Mouse (Mus musculus) liver, embryonic 11.5 days (tissue): ENCODE results near the gene S100pbp. TPM values are rescaled to one million over a fixed set of nuclear protein-coding genes. Genes with fewer than 3 reads are reported as not detected.

Experiments used
- ATAC-seq: fragments of 200-750 bp; cut with Nextera tagmentation; replicated peaks from 2 replicates; pipeline ENCODE4 v1.8.0; 2017; ENCODE audit warnings: moderate number of reproducible peaks, mild to moderate bottlenecking, moderate TSS enrichment, moderate library complexity; ENCODE audit not compliant: low FRiP score
- DNase-seq: peaks from one replicate; pipeline ENCODE4 v3.0.0-alpha.2; 2017; ENCODE audit warnings: low spot score
- H3K27ac ChIP-seq: fragments of 300-500 bp; sonication (generic); 2 replicates; pipeline ENCODE4 v1.5.1; 2014; ENCODE audit warnings: mild to moderate bottlenecking, low read depth, low read length, control low read depth
- H3K27me3 ChIP-seq: fragments of 300-500 bp; sonication (generic); replicated peaks from 2 replicates; pipeline ENCODE4 v1.6.1; 2014; ENCODE audit warnings: low read length, mixed read lengths; ENCODE audit not compliant: control insufficient read depth, insufficient read depth
- H3K36me3 ChIP-seq: fragments of 300-500 bp; sonication (generic); 2 replicates; pipeline ENCODE4 v1.6.1; 2014; ENCODE audit warnings: mild to moderate bottlenecking, low read length, moderate library complexity, mixed read lengths; ENCODE audit not compliant: control insufficient read depth, insufficient read depth
- H3K4me1 ChIP-seq: fragments of 300-500 bp; sonication (generic); replicated peaks from 2 replicates; pipeline ENCODE4 v1.6.1; 2014; ENCODE audit warnings: low read length, mixed read lengths; ENCODE audit not compliant: control insufficient read depth, insufficient read depth
- H3K4me2 ChIP-seq: fragments of 300-500 bp; sonication (generic); 2 replicates; pipeline ENCODE4 v1.6.1; 2014; ENCODE audit warnings: mild to moderate bottlenecking, control low read depth, moderate library complexity
- H3K4me3 ChIP-seq: fragments of 300-500 bp; sonication (generic); 2 replicates; pipeline ENCODE4 v1.5.1; 2014; ENCODE audit warnings: low read depth, low read length, control low read depth
- H3K9ac ChIP-seq: fragments of 300-500 bp; sonication (generic); 2 replicates; pipeline ENCODE4 v1.6.1; 2014; ENCODE audit warnings: low read depth, low read length, control low read depth
- H3K9me3 ChIP-seq: fragments of 300-500 bp; sonication (generic); 2 replicates; pipeline ENCODE4 v1.6.1; 2016; ENCODE audit warnings: low read length, inconsistent platforms, mixed read lengths; ENCODE audit not compliant: control insufficient read depth
- WGBS: fragments of 180-500 bp; shearing (Covaris S2); extraction: QIAGEN DNeasy Blood & Tissue Kit; methylation state at CpG from one replicate; pipeline ENCODE4 v1.1.7; 2014; 5-methylcytosine and 5-hydroxymethylcytosine counted together
- polyA plus RNA-seq: library from polyadenylated mRNA; unstranded; fragments of >200 nt; fragmentation: Nextera tagmentation; extraction: Ambion mirVana; gene quantifications from 2 replicates; pipeline ENCODE4 v1.2.1, GENCODE M21; 2014

The S100pbp gene
- polyA plus RNA-seq, 1 experiment from 2014 or later, result 18.9 TPM

DNA sequence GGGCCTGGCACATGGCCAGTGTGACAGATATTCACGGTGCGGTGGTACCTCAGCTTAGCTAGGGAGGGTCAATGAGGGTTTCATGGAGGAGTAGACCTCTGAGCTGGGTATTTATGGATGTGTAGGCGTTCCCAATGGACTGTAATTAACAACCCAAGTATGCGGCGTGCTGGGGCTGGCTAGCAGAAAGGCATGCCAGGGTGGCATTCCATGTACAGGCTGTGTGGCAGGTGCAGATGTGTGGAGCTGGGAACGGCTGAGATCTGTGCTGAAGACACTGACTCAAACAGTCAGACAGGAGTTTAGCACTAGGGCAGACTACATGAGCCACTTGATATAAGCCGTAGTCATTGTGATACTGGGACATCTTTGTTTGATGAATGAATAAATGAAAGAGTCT lies 80.9 kb downstream of the S100pbp start:
- H3K4me1 ChIP-seq, result peaks cover 3% of the 10 kb centered on the region
- no peak overlapping the region for H3K9ac ChIP-seq
- ATAC-seq (no peak), DNase-seq (no peak)
- H3K36me3 ChIP-seq, result no peaks in the 10 kb centered on the region
- H3K4me2 ChIP-seq, result no peak overlapping the region
- H3K4me3 ChIP-seq, result no peak overlapping the region
- H3K27me3 ChIP-seq, result peaks cover 40% of the 10 kb centered on the region
- H3K27ac ChIP-seq, result no peak overlapping the region
- no peaks in the 10 kb centered on the region for H3K9me3 ChIP-seq
- WGBS, result 84% methylated on average over 7 of the region's 7 CpGs

DNA sequence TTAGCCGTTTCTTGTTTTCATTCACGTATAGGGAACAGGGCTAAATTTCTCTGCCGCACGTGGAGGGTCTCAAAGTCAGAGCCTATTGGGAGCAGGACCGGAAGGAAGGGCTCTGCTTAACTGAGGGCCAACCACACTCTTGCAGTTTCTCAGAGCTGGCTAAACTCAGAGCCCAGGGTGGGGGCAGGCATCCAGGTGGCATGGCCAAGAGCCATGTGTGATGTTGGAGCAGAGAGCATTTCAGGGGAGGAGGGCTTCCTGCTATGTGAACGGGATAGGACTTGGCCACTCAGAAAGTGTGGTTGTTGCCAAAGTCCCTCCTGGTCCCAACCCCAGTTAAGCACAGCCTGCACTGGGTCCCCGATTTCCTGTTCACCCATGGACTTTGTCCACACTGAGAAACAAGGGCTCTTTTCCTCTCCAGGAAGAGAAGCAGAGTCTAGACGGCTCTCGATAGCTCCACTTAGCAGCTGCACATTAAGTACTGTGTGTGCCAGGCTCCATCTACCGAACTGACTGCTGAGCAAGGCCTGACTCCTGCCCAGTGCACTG lies 82.1 kb downstream of the S100pbp start:
- Histone ChIP-seq H3K27ac (no peak overlapping the region), H3K4me3 (no peak overlapping the region), H3K9me3 (no peaks in the 10 kb centered on the region), H3K4me1 (peaks cover 3% of the 10 kb centered on the region), H3K27me3 (peaks cover 41% of the 10 kb centered on the region), H3K9ac (no peak overlapping the region), H3K36me3 (no peaks in the 10 kb centered on the region), H3K4me2 (no peak overlapping the region)
- ATAC-seq, result no peak
- no peak for DNase-seq
- 70% methylated on average over 10 of the region's 10 CpGs for WGBS

DNA sequence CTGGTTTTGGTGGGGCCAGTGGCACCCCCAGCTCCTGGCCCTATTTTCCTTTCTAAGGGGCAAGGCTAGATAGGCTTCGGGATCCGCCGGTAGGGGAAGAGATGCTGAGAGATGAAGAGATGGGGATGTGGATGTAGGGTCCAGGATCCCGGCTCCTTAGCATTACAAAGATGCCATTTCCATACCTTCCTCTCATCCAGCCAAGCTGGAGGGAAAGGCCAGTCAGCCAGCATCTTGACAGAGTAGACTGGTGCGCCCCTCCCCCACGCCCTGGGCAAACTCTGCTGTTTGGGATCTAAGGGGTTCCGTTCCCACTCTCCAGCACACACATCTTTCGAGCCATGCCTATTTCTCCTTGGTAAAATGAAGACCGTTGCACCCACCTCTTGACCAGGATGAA lies 83.5 kb downstream of the S100pbp start:
- H3K4me3 ChIP-seq, result no peak overlapping the region
- no peaks in the 10 kb centered on the region for H3K36me3 ChIP-seq
- H3K4me1 ChIP-seq, result peaks cover 3% of the 10 kb centered on the region
- DNase-seq, result no peak
- H3K9ac ChIP-seq, result no peak overlapping the region
- no peak overlapping the region for H3K4me2 ChIP-seq
- ATAC-seq, result no peak
- H3K27me3 ChIP-seq, result peaks cover 41% of the 10 kb centered on the region
- no peak overlapping the region for H3K27ac ChIP-seq
- WGBS, result 21% methylated on average over 9 of the region's 9 CpGs
- no peaks in the 10 kb centered on the region for H3K9me3 ChIP-seq

DNA sequence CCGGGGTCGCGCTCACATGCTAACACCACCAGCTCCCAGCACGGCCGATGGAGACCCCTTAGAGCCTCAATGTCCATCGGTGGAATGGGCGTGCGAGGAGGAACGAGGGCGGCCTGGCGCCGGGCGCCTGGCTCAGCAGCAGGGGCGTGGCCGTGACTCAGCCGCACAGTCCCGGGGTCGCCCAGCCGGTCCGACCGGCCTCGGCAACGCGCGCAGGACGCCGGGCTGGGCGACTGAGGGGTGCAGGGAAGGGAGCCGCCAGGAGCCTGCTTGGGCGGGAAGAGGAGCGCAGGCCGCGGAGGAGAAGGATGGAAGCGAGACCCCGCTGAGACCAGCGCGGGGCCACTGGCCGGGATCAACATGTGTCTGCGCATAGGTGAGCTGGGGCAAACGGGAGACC lies 84.2 kb downstream of the S100pbp start, which contains the start of gene Tmem54:
TSS of gene Tmem54 (plus strand) at position 193 of the 400 bp plus-strand sequence.
- DNase-seq, result no peak
- WGBS, result 3% methylated on average over 35 of the region's 40 CpGs
- Histone ChIP-seq H3K27me3 (peaks cover 41% of the 10 kb centered on the region), H3K9ac (0 out of 2 replicates have a peak within 1 kb of the TSS, but pooled peaks have one; percentile 31), H3K27ac (no peak within 1 kb of the TSS), H3K4me2 (peak within 1 kb of the TSS; percentile 61), H3K36me3 (no peaks in the 10 kb centered on the region), H3K4me1 (peaks cover 3% of the 10 kb centered on the region), H3K4me3 (peak within 1 kb of the TSS; percentile 30), H3K9me3 (no peaks in the 10 kb centered on the region)
- ATAC-seq, result no peak

DNA sequence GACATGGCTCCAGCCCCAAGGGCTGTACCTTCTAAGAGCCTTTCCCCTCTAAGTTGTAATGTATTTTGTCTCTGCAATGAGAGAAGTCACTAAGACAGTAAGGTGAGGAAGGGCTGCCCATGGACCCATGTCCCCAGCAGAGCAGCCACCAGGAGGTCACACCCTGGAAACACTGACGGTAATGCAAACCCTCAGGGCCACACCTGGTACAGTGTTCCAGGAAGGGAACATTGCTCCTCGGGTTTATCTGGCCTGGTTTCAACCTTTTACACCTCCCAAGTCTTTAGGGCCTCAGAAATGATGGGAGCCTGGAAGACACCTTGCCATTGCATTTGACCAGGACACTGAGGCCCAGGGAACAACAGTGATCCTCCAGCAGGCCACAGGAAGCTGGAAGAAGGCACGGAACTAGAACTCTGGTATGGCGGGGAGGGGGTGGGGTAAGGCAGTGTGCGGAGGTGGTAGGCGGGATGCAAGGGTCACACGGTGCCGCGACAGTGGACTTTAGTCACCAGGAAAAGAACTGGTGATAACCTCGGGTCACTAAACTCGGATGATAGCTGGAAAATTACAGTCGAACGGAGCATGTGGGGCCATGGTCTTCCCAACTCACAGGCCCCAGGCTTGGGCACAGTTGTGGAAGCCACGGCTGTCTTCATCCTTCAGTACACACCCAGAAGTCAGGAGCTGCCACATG lies 87.2 kb downstream of the S100pbp start:
- Histone ChIP-seq H3K27me3 (peaks cover 33% of the 10 kb centered on the region), H3K4me2 (no peak overlapping the region), H3K9me3 (no peaks in the 10 kb centered on the region), H3K4me3 (no peak overlapping the region), H3K4me1 (peaks cover 3% of the 10 kb centered on the region), H3K36me3 (no peaks in the 10 kb centered on the region), H3K9ac (no peak overlapping the region), H3K27ac (no peak overlapping the region)
- 52% methylated on average over 14 of the region's 14 CpGs for WGBS
- ATAC-seq (no peak), DNase-seq (no peak)

Other genes starting within 250 kb of the S100pbp start
- 4.6 and 5.8 TPM in 2 replicates for gene Azin2, start 227.3 kb downstream of the S100pbp start, polyA plus RNA-seq
- 235 and 256 TPM in 2 replicates for gene Ak2, start 197.8 kb downstream of the S100pbp start, polyA plus RNA-seq
- 6.7 and 7.2 TPM in 2 replicates for gene Rnf19b, start 131.5 kb downstream of the S100pbp start, polyA plus RNA-seq
- gene Tmem54, start 84.2 kb downstream of the S100pbp start, polyA plus RNA-seq, result 2.3 and 3.3 TPM in 2 replicates
- 3.1 and 4.4 TPM in 2 replicates for gene Hpca, start 67.7 kb downstream of the S100pbp start, polyA plus RNA-seq
- gene Fndc5, start 52.7 kb downstream of the S100pbp start, polyA plus RNA-seq, result 1.8 and 2.0 TPM in 2 replicates
- gene Yars, start within 50 bp of the S100pbp start, polyA plus RNA-seq, result 129 TPM in 2 replicates
- 1.2 and 1.6 TPM in 2 replicates for gene C77080, start 71.7 kb upstream of the S100pbp start, polyA plus RNA-seq
- gene Sync, start 97.9 kb upstream of the S100pbp start, polyA plus RNA-seq, result 0.36 and 0.40 TPM in 2 replicates
- gene Rbbp4, start 145.6 kb upstream of the S100pbp start, polyA plus RNA-seq, result 318 and 355 TPM in 2 replicates
- 42.2 and 53.9 TPM in 2 replicates for gene Zbtb8os, start 146.0 kb upstream of the S100pbp start, polyA plus RNA-seq
- 4.2 and 4.8 TPM in 2 replicates for gene Zbtb8a, start 188.4 kb upstream of the S100pbp start, polyA plus RNA-seq